Mouse (Mus musculus) cerebellum, adult 2 months (tissue): ENCODE measurements around the gene Lrrk2.

ENCODE experiments used
- CTCF ChIP-seq: fragments of 200-500 bp; IDR thresholded peaks from 2 replicates; pipeline ENCODE4 v1.5.1; 2011; ENCODE audit warnings: low read depth, mild to moderate bottlenecking, control low read depth, low read length, moderate library complexity, borderline replicate concordance; ENCODE audit not compliant: insufficient read depth
- POLR2A ChIP-seq: fragments of 200-500 bp; IDR thresholded peaks from 2 replicates; pipeline ENCODE4 v1.6.1; 2011; ENCODE audit warnings: low read length, control low read depth, borderline replicate concordance; ENCODE audit not compliant: insufficient read depth

DNA sequence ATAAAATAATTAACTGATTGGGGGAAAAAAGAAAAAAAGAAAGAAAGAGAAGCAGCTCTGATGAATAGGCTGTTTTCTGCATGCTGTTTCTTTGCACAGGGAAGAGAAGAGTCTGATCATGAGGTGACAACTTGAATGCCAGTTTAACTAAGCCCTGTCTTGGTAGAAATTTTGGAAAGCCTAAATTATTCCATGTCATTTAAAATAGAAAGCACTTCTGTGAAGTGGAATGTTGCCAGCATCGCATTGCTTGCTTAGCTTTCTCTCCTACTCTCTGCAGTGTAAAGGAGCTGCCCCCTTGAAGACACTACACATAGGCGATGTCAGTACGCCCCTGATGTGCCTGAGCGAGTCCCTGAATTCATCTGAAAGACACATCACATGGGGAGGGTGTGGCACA lies 133.5 kb downstream of the Lrrk2 start:
- no peak for TF ChIP-seq POLR2A
- TF ChIP-seq CTCF: no peak
